Mouse (Mus musculus) midbrain, embryonic 13.5 days (tissue): Measurements from ENCODE around the gene Col27a1. TPM values are rescaled to one million over a fixed set of nuclear protein-coding genes. Genes with fewer than 3 reads are reported as not detected.

Source experiments
- ATAC-seq: fragments of 200-750 bp; cut with Nextera tagmentation; 2 replicates; pipeline ENCODE4 v1.8.0; 2017; ENCODE audit warnings: mild to moderate bottlenecking, moderate TSS enrichment, moderate library complexity
- H3K27ac ChIP-seq: fragments of 300-500 bp; sonication (generic); 2 replicates; pipeline ENCODE4 v1.5.1; 2015; ENCODE audit warnings: inconsistent platforms, mild to moderate bottlenecking, moderate library complexity
- H3K27me3 ChIP-seq: fragments of 300-500 bp; sonication (generic); 2 replicates; pipeline ENCODE4 v1.6.1; 2015; ENCODE audit warnings: mild to moderate bottlenecking, inconsistent platforms
- H3K36me3 ChIP-seq: fragments of 300-500 bp; sonication (generic); 2 replicates; pipeline ENCODE4 v1.6.1; 2015; ENCODE audit warnings: mild to moderate bottlenecking, inconsistent platforms
- H3K4me1 ChIP-seq: fragments of 300-500 bp; sonication (generic); replicated peaks from 2 replicates; pipeline ENCODE4 v1.6.1; 2015; ENCODE audit warnings: inconsistent platforms
- H3K4me2 ChIP-seq: fragments of 300-500 bp; sonication (generic); replicated peaks from 2 replicates; pipeline ENCODE4 v1.6.1; 2015; ENCODE audit warnings: moderate library complexity, mild to moderate bottlenecking, inconsistent platforms
- H3K4me3 ChIP-seq: fragments of 300-500 bp; sonication (generic); replicated peaks from 2 replicates; pipeline ENCODE4 v1.5.1; 2015; ENCODE audit warnings: mild to moderate bottlenecking, inconsistent platforms
- H3K9ac ChIP-seq: fragments of 300-500 bp; sonication (generic); replicated peaks from 2 replicates; pipeline ENCODE4 v1.6.1; 2015; ENCODE audit warnings: mild to moderate bottlenecking, inconsistent platforms
- H3K9me3 ChIP-seq: fragments of 300-500 bp; sonication (generic); 2 replicates; pipeline ENCODE4 v1.6.1; 2016; ENCODE audit warnings: mild to moderate bottlenecking, inconsistent platforms
- WGBS: fragments of 180-500 bp; shearing (Covaris S2); methylation state at CpG from one replicate; pipeline ENCODE4 v1.1.7; 2015; 5-methylcytosine and 5-hydroxymethylcytosine counted together
- polyA plus RNA-seq: library from polyadenylated mRNA; unstranded; fragments of >200 nt; fragmentation: Nextera tagmentation; extraction: Ambion mirVana; gene quantifications from 2 replicates; pipeline ENCODE4 v1.2.1, GENCODE M21; 2015

Gene Col27a1
- polyA plus RNA-seq, 1 experiment from 2014 or later = 2.1 TPM

- Histone ChIP-seq H3K4me2 (no peak overlapping the region), H3K27me3 (no peaks in the 10 kb centered on the region), H3K27ac (no peak overlapping the region), H3K4me3 (no peak overlapping the region), H3K4me1 (peaks cover 29% of the 10 kb centered on the region), H3K36me3 (no peaks in the 10 kb centered on the region), H3K9ac (no peak overlapping the region), H3K9me3 (no peaks in the 10 kb centered on the region)
- ATAC-seq = no peak
- whole genome bisulfite sequencing = 80% methylated on average over 6 of the region's 6 CpGs
Measured at GRCm38 (mm10) chr4:63226883-63227235, 13.1 kb downstream of the Col27a1 start.

DNA sequence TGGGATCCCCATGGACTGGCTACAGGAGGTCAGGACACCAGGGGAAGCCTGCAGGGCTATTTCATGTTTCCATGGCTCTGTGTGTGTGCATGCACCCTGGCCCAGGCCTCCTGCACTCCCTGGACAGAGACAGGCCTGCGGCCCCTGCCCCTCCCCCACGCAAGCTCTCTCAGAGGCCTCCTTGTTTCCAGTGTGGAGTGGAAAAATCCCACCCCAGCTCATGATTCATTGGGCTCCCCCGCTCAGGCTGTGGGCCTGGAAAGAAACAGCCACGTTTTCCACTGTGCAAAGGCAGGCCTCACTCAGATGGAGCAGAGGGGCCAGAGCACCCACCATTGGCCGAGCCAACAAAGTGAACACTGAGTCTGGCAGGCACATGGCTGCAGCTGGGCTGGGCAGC is 15.1 kb downstream of the Col27a1 start:
- WGBS = 64% methylated on average over 5 of the region's 5 CpGs

GRCm38 (mm10) chr4:63229991-63230581 is 16.3 kb downstream of the Col27a1 start:
- Histone ChIP-seq H3K4me2 (no peak overlapping the region), H3K27me3 (no peaks in the 10 kb centered on the region), H3K4me1 (peaks cover 31% of the 10 kb centered on the region), H3K27ac (peak overlapping the region; percentile 61), H3K4me3 (no peak overlapping the region), H3K36me3 (no peaks in the 10 kb centered on the region), H3K9me3 (no peaks in the 10 kb centered on the region), H3K9ac (no peak overlapping the region)
- 42% methylated on average over 14 of the region's 14 CpGs for whole genome bisulfite sequencing
- peak; percentile 59 for ATAC-seq

More for the DNA sequence above, 15.1 kb downstream of the Col27a1 start:
- no peaks in the 10 kb centered on the region for H3K27me3 ChIP-seq
- peaks cover 31% of the 10 kb centered on the region for H3K4me1 ChIP-seq
- no peak overlapping the region for H3K4me2 ChIP-seq
- H3K36me3 ChIP-seq = no peaks in the 10 kb centered on the region
- H3K27ac ChIP-seq = no peak overlapping the region
- H3K9me3 ChIP-seq = no peaks in the 10 kb centered on the region
- H3K9ac ChIP-seq = no peak overlapping the region
- H3K4me3 ChIP-seq = no peak overlapping the region
- peak; percentile 31 for ATAC-seq

DNA sequence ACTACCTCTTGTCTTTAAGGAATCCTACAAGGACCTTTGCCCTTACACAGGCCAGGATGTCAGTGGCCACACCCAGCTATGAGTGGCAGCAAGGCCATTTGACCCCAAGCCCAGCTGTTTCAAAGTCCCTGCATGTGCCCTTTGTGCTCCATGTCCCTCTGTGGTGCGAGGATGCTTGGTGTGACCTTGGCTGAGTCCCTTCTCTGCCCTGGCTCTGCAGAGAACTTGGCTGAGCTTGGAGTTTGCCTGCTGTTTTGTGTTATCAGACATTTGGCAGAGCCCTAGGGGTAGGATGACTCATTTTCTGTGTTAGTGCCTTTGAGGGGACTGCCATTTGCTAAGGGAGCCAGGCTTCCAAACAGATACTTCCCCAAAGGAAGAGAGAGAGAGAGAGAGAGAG is 17.3 kb downstream of the Col27a1 start:
- H3K27me3 ChIP-seq = no peaks in the 10 kb centered on the region
- no peak overlapping the region for H3K9ac ChIP-seq
- peaks cover 31% of the 10 kb centered on the region for H3K4me1 ChIP-seq
- no peaks in the 10 kb centered on the region for H3K36me3 ChIP-seq
- ATAC-seq = no peak
- no peak overlapping the region for H3K27ac ChIP-seq
- no peak overlapping the region for H3K4me2 ChIP-seq
- WGBS = 91% methylated on average over 1 of the region's 1 CpGs
- H3K4me3 ChIP-seq = no peak overlapping the region
- H3K9me3 ChIP-seq = no peaks in the 10 kb centered on the region

DNA sequence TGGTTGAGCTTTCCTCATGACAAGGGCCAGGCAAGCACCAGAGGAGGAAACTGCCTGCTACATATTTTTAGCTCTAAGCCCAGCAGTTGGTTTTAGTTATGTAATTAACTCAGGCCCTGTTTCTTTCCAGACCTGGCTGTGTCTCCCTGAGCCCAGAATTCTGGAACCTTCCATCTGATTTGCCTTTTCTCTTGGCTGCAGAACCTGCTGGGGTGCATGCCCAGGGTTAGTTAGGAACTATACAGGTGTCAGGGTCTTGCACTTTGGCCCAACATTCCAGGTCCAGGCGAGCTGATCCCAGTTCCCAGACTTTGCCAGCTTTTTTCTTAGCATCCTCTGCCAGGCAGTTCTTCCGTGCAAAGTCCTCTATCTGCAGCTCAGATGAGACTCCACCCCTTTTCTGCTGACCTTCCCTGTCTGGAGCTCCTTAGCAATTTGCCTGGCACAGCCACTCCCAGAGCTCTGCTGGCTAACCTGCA is 18.8 kb downstream of the Col27a1 start:
- Histone ChIP-seq H3K4me1 (peaks cover 31% of the 10 kb centered on the region), H3K27me3 (no peaks in the 10 kb centered on the region), H3K36me3 (no peaks in the 10 kb centered on the region), H3K4me3 (no peak overlapping the region), H3K9ac (no peak overlapping the region), H3K27ac (no peak overlapping the region), H3K4me2 (no peak overlapping the region), H3K9me3 (no peaks in the 10 kb centered on the region)
- 60% methylated on average over 2 of the region's 2 CpGs for WGBS
- no peak for ATAC-seq

- Histone ChIP-seq H3K4me2 (no peak overlapping the region), H3K9ac (no peak overlapping the region), H3K4me3 (no peak overlapping the region), H3K9me3 (no peaks in the 10 kb centered on the region), H3K4me1 (peaks cover 40% of the 10 kb centered on the region), H3K27me3 (no peaks in the 10 kb centered on the region), H3K27ac (no peak overlapping the region), H3K36me3 (no peaks in the 10 kb centered on the region)
- no peak for ATAC-seq
- WGBS = 73% methylated on average over 7 of the region's 7 CpGs
Measured at GRCm38 (mm10) chr4:63233557-63234452, 20.0 kb downstream of the Col27a1 start.

- Histone ChIP-seq H3K9me3 (no peaks in the 10 kb centered on the region), H3K4me1 (peaks cover 31% of the 10 kb centered on the region), H3K27ac (no peak overlapping the region), H3K27me3 (no peaks in the 10 kb centered on the region), H3K9ac (no peak overlapping the region), H3K36me3 (no peaks in the 10 kb centered on the region), H3K4me2 (no peak overlapping the region), H3K4me3 (no peak overlapping the region)
- WGBS = 94% methylated on average over 5 of the region's 5 CpGs
- ATAC-seq = no peak
Measured at GRCm38 (mm10) chr4:63234852-63235251, 21.0 kb downstream of the Col27a1 start.

GRCm38 (mm10) chr4:63236235-63236634 is 22.4 kb downstream of the Col27a1 start:
- Histone ChIP-seq H3K4me3 (no peak overlapping the region), H3K27ac (no peak overlapping the region), H3K9me3 (0 out of 2 replicates have a peak, but pooled peaks cover 6% of the 10 kb centered on the region), H3K4me1 (peaks cover 19% of the 10 kb centered on the region), H3K9ac (no peak overlapping the region), H3K36me3 (no peaks in the 10 kb centered on the region), H3K27me3 (no peaks in the 10 kb centered on the region), H3K4me2 (no peak overlapping the region)
- ATAC-seq = no peak
- 80% methylated on average over 2 of the region's 2 CpGs for WGBS

- no peak overlapping the region for H3K4me3 ChIP-seq
- H3K4me2 ChIP-seq = no peak overlapping the region
- ATAC-seq = no peak
- H3K27me3 ChIP-seq = no peaks in the 10 kb centered on the region
- no peak overlapping the region for H3K9ac ChIP-seq
- WGBS = 90% methylated on average over 3 of the region's 3 CpGs
- peaks cover 19% of the 10 kb centered on the region for H3K4me1 ChIP-seq
- 0 out of 2 replicates have a peak, but pooled peaks cover 6% of the 10 kb centered on the region for H3K9me3 ChIP-seq
- H3K27ac ChIP-seq = no peak overlapping the region
- H3K36me3 ChIP-seq = no peaks in the 10 kb centered on the region
Measured at GRCm38 (mm10) chr4:63237225-63237624, 23.4 kb downstream of the Col27a1 start.

DNA sequence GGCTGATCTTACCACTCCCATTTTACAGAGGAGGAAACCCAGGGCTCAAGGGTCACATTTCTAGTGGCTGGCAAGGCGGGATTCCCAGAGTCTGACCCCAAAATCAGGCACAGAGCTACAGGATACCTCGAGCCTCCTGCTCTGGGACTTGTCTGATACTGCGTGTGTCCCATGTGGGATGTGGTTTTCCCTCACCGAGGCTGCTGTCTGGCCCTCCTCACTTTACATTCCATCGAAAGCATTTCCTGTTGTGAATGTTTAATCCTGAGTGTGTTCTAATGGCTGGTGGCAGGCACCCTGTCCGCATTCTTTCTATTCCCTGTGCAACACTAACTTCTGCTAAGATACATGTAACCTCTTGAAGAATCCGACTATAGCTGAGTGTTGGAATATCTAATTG is 24.3 kb downstream of the Col27a1 start:
- H3K9ac ChIP-seq = no peak overlapping the region
- H3K9me3 ChIP-seq = 0 out of 2 replicates have a peak, but pooled peaks cover 6% of the 10 kb centered on the region
- H3K4me1 ChIP-seq = peaks cover 19% of the 10 kb centered on the region
- H3K4me2 ChIP-seq = no peak overlapping the region
- H3K27me3 ChIP-seq = no peaks in the 10 kb centered on the region
- WGBS = 72% methylated on average over 7 of the region's 7 CpGs
- no peak overlapping the region for H3K27ac ChIP-seq
- ATAC-seq = no peak
- no peak overlapping the region for H3K4me3 ChIP-seq
- no peaks in the 10 kb centered on the region for H3K36me3 ChIP-seq

DNA sequence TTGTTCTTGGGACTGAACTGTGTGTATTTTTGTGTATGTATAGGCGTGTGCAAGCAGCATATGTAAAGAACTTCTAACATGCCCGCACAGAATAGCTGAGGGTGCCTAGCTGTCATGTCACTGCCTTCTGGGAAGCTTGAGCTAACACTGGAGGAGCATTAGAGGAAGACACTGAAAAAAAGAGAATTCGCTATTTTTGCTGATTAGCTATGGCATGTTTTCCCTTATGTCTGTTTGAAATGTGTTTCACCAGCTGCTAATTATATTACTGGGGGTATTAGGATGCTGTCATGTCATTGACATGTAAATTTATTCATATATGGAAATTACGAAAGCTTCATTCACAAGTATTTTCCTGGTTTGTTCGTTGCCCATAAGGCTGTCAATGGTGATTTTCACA is 24.9 kb downstream of the Col27a1 start:
- H3K36me3 ChIP-seq = no peaks in the 10 kb centered on the region
- H3K9ac ChIP-seq = no peak overlapping the region
- H3K27me3 ChIP-seq = no peaks in the 10 kb centered on the region
- H3K4me1 ChIP-seq = peaks cover 14% of the 10 kb centered on the region
- 0 out of 2 replicates have a peak, but pooled peaks cover 6% of the 10 kb centered on the region for H3K9me3 ChIP-seq
- H3K4me2 ChIP-seq = no peak overlapping the region
- 0 out of 2 replicates have a peak overlapping the region, but pooled peaks have one; percentile 12 for H3K27ac ChIP-seq
- ATAC-seq = peak; percentile 35; the same call in 1 of the 2 replicates
- WGBS = 58% methylated on average over 5 of the region's 5 CpGs
- H3K4me3 ChIP-seq = no peak overlapping the region

- 0 out of 2 replicates have a peak, but pooled peaks cover 6% of the 10 kb centered on the region for H3K9me3 ChIP-seq
- H3K9ac ChIP-seq = no peak overlapping the region
- no peaks in the 10 kb centered on the region for H3K36me3 ChIP-seq
- H3K4me3 ChIP-seq = no peak overlapping the region
- ATAC-seq = no peak
- H3K4me2 ChIP-seq = no peak overlapping the region
- H3K27ac ChIP-seq = no peak overlapping the region
- no peaks in the 10 kb centered on the region for H3K27me3 ChIP-seq
- 91% methylated on average over 3 of the region's 3 CpGs for WGBS
- H3K4me1 ChIP-seq = peaks cover 13% of the 10 kb centered on the region
Measured at GRCm38 (mm10) chr4:63241031-63241430, 27.2 kb downstream of the Col27a1 start.
